Mouse (Mus musculus): ENCODE results near the gene Cldn7. TPM values are rescaled to one million over a fixed set of nuclear protein-coding genes. Genes with fewer than 3 reads are reported as not detected.
"Not testable (repeated sequence)": the region's sequence is repeated elsewhere in the genome, so short reads cannot be mapped to it uniquely, and the experiment has no call there.

The Cldn7 gene
- polyA plus RNA-seq, 1 experiment from 2014 or later: 117 TPM

DNA sequence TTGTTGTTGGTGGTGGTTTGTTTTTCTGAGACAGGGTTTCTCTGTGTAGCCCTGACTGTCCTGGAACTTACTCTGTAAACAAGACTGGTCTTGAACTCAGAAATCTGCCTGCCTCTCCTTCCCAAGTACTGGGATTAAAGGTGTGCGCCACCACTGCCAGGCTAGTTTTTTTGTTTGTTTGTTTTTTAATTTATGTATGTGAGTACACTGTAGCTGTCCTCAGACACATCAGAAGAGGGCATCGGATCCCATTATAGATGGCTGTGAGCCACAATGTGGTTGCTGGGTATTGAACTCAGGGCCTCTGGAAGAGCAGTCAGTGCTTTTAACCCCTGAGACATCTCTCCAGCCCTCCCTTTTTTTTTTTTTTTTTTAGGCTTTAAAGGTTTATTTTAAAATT is 51.6 kb downstream of the Cldn7 start:
- not testable (repeated sequence) for ATAC-seq (ENCODE audit: low FRiP score, low TSS enrichment); H3K9me3 ChIP-seq (ENCODE audit: control insufficient read depth, low read length); H3K9ac ChIP-seq (ENCODE audit: low read depth, low read length); H3K4me2 ChIP-seq (replicated peaks; ENCODE audit: low read depth, low read length); H3K27me3 ChIP-seq (ENCODE audit: control insufficient read depth, insufficient read depth, low read length); H3K27ac ChIP-seq (ENCODE audit: low read depth, low read length); H3K4me3 ChIP-seq (ENCODE audit: low read length)
- Histone ChIP-seq H3K4me1 (ENCODE audit: control insufficient read depth, insufficient read depth, low read length) (peaks cover 45% of the 10 kb centered on the region), H3K36me3 (ENCODE audit: control insufficient read depth, insufficient read depth, low read length) (peaks cover 24% of the 10 kb centered on the region)
- WGBS: 77% methylated on average over 2 of the region's 2 CpGs

DNA sequence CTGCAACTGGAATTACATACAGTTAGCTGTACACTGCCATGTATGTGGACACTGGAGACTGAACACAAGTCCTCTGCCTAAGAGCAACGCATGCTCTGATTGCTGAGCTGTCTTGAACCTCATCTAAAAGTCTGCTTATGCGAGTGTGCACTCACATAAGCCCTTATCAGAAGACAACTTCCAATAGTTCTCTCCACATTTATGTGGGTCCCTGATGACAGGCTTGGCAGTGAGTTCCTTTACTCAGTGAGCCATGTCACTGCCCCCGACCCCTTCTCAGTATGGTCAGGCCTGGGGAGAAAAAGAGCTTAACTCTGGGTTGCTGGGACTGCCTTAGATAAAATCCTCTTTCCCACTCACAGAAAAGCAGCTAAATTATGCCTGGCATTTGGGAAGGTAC is 52.1 kb downstream of the Cldn7 start, which contains the start of gene Dlg4:
TSS of gene Dlg4 (plus strand) at position 274 of the 400 bp plus-strand sequence.
- Histone ChIP-seq H3K4me2 (replicated peaks; ENCODE audit: low read depth, low read length) (peak within 1 kb of the TSS; percentile 97), H3K27ac (ENCODE audit: low read depth, low read length) (peak within 1 kb of the TSS; percentile 14; the same call in 1 of the 2 replicates), H3K9ac (ENCODE audit: low read depth, low read length) (peak within 1 kb of the TSS; percentile 18; the same call in 1 of the 2 replicates), H3K4me1 (ENCODE audit: control insufficient read depth, insufficient read depth, low read length) (peaks cover 45% of the 10 kb centered on the region), H3K9me3 (ENCODE audit: control insufficient read depth, low read length) (no peaks in the 10 kb centered on the region), H3K4me3 (ENCODE audit: low read length) (peak within 1 kb of the TSS; percentile 72), H3K36me3 (ENCODE audit: control insufficient read depth, insufficient read depth, low read length) (peaks cover 19% of the 10 kb centered on the region), H3K27me3 (ENCODE audit: control insufficient read depth, insufficient read depth, low read length) (no peaks in the 10 kb centered on the region)
- WGBS: 66% methylated on average over 3 of the region's 3 CpGs
- ATAC-seq (ENCODE audit: low FRiP score, low TSS enrichment): no peak

DNA sequence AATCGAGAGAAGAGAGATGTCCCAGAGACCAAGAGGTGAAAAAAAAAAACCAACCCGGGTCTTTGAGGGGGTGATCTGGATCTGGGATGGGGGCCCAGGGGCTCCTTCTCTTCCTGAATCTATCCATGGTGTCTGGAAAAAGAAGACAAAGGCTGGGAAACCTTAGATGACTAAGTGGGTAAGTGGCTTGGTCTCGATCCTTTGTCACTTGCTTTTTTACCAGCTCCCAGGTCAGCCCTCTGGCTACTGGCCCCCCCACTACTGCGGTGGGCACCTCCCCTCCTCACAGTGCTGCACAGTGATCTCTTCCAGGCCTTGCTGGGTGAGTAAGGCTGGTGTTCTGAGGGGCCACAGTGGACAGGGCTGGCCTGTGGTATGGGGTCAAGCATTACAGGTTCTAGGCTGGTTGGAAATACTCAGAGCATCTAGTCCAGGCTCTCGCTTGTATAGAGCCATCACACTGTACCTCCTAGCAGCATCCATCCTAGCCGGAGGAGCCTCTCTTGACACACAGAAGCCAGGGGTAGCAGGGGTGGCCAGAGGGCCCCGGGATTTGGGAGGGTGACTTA is 52.7 kb downstream of the Cldn7 start:
- H3K4me3 ChIP-seq (ENCODE audit: low read length): peak overlapping the region; percentile 72
- H3K36me3 ChIP-seq (ENCODE audit: control insufficient read depth, insufficient read depth, low read length): peaks cover 13% of the 10 kb centered on the region
- WGBS: 42% methylated on average over 7 of the region's 7 CpGs
- H3K4me1 ChIP-seq (ENCODE audit: control insufficient read depth, insufficient read depth, low read length): peaks cover 45% of the 10 kb centered on the region
- no peaks in the 10 kb centered on the region for H3K27me3 ChIP-seq (ENCODE audit: control insufficient read depth, insufficient read depth, low read length)
- ATAC-seq (ENCODE audit: low FRiP score, low TSS enrichment): no peak
- peak overlapping the region; percentile 97 for H3K4me2 ChIP-seq (replicated peaks; ENCODE audit: low read depth, low read length)
- no peaks in the 10 kb centered on the region for H3K9me3 ChIP-seq (ENCODE audit: control insufficient read depth, low read length)
- H3K9ac ChIP-seq (ENCODE audit: low read depth, low read length): peak overlapping the region; percentile 18; the same call in 1 of the 2 replicates
- peak overlapping the region; percentile 14; the same call in 1 of the 2 replicates for H3K27ac ChIP-seq (ENCODE audit: low read depth, low read length)

MicroRNAs encoded within 50 kb of the gene (microRNA counts, 519-probe panel; counts per million panel counts)
- not detected for microRNA mmu-miR-324-3p
- 3,665 counts per million, percentile 19 among the panel's probes with 10 or more counts for microRNA mmu-miR-324-5p

Small RNA genes within 50 kb of the gene (microRNA-seq; reads per million reads assigned to microRNA genes)
- gene Gm44349 (not detected), gene Mir324 (3,124 reads per million, percentile 88 among the genes with 10 or more reads in this experiment)

Other genes with a start within 250 kb of the Cldn7 start
- gene Polr2a, start 206.1 kb upstream of the Cldn7 start, polyA plus RNA-seq (2014; fragmentation: Nextera tagmentation; extraction: Ambion mirVana): 30.2 and 58.4 TPM in 2 replicates
- gene Slc35g3, start 202.8 kb upstream of the Cldn7 start, polyA plus RNA-seq (2014; fragmentation: Nextera tagmentation; extraction: Ambion mirVana): 0.23 and 0.36 TPM in 2 replicates
- 2.0 and 2.2 TPM in 2 replicates for gene Zbtb4, start 198.9 kb upstream of the Cldn7 start, polyA plus RNA-seq (2014; fragmentation: Nextera tagmentation; extraction: Ambion mirVana)
- 4.6 and 6.5 TPM in 2 replicates for gene Chrnb1, start 168.8 kb upstream of the Cldn7 start, polyA plus RNA-seq (2014; fragmentation: Nextera tagmentation; extraction: Ambion mirVana)
- 1.7 and 1.9 TPM in 2 replicates for gene Fgf11, start 162.9 kb upstream of the Cldn7 start, polyA plus RNA-seq (2014; fragmentation: Nextera tagmentation; extraction: Ambion mirVana)
- 6.4 and 7.7 TPM in 2 replicates for gene Tmem102, start 159.2 kb upstream of the Cldn7 start, polyA plus RNA-seq (2014; fragmentation: Nextera tagmentation; extraction: Ambion mirVana)
- not detected in 2 replicates for gene Gm39566, start 149.5 kb upstream of the Cldn7 start, polyA plus RNA-seq (2014; fragmentation: Nextera tagmentation; extraction: Ambion mirVana)
- gene Spem2, start 146.3 kb upstream of the Cldn7 start, polyA plus RNA-seq (2014; fragmentation: Nextera tagmentation; extraction: Ambion mirVana): not detected in 2 replicates
- 0.27 TPM in 1 of 2 replicates, not detected in the other for gene Spem1, start 142.6 kb upstream of the Cldn7 start, polyA plus RNA-seq (2014; fragmentation: Nextera tagmentation; extraction: Ambion mirVana)
- gene Nlgn2, start 127.0 kb upstream of the Cldn7 start, polyA plus RNA-seq (2014; fragmentation: Nextera tagmentation; extraction: Ambion mirVana): 7.8 and 8.5 TPM in 2 replicates
- gene Tmem256, start 126.3 kb upstream of the Cldn7 start, polyA plus RNA-seq (2014; fragmentation: Nextera tagmentation; extraction: Ambion mirVana): 354 and 512 TPM in 2 replicates
- 84.3 and 105 TPM in 2 replicates for gene Plscr3, start 118.4 kb upstream of the Cldn7 start, polyA plus RNA-seq (2014; fragmentation: Nextera tagmentation; extraction: Ambion mirVana)
- gene Tnk1, start 106.0 kb upstream of the Cldn7 start, polyA plus RNA-seq (2014; fragmentation: Nextera tagmentation; extraction: Ambion mirVana): 2.3 and 4.9 TPM in 2 replicates
- gene Tmem95, start 86.8 kb upstream of the Cldn7 start, polyA plus RNA-seq (2014; fragmentation: Nextera tagmentation; extraction: Ambion mirVana): not detected in 2 replicates
- 3.8 and 6.4 TPM in 2 replicates for gene Kctd11, start 83.4 kb upstream of the Cldn7 start, polyA plus RNA-seq (2014; fragmentation: Nextera tagmentation; extraction: Ambion mirVana)
- 0.20 and 0.28 TPM in 2 replicates for gene Acap1, start 69.2 kb upstream of the Cldn7 start, polyA plus RNA-seq (2014; fragmentation: Nextera tagmentation; extraction: Ambion mirVana)
- gene 2810408A11Rik, start 63.8 kb upstream of the Cldn7 start, polyA plus RNA-seq (2014; fragmentation: Nextera tagmentation; extraction: Ambion mirVana): 12.4 and 15.1 TPM in 2 replicates
- 13.0 and 16.3 TPM in 2 replicates for gene Neurl4, start 63.7 kb upstream of the Cldn7 start, polyA plus RNA-seq (2014; fragmentation: Nextera tagmentation; extraction: Ambion mirVana)
- gene Gps2, start 50.9 kb upstream of the Cldn7 start, polyA plus RNA-seq (2014; fragmentation: Nextera tagmentation; extraction: Ambion mirVana): 73.4 and 82.0 TPM in 2 replicates
- gene Eif5a, start 42.8 kb upstream of the Cldn7 start, polyA plus RNA-seq (2014; fragmentation: Nextera tagmentation; extraction: Ambion mirVana): 2,108 and 2,169 TPM in 2 replicates
- gene Ybx2, start 29.0 kb upstream of the Cldn7 start, polyA plus RNA-seq (2014; fragmentation: Nextera tagmentation; extraction: Ambion mirVana): 10.1 and 10.7 TPM in 2 replicates
- 11.7 and 14.1 TPM in 2 replicates for gene Slc2a4, start 16.6 kb upstream of the Cldn7 start, polyA plus RNA-seq (2014; fragmentation: Nextera tagmentation; extraction: Ambion mirVana)
- gene Ctdnep1, start 16.4 kb downstream of the Cldn7 start, polyA plus RNA-seq (2014; fragmentation: Nextera tagmentation; extraction: Ambion mirVana): 34.5 and 50.1 TPM in 2 replicates
- gene Elp5, start 17.7 kb downstream of the Cldn7 start, polyA plus RNA-seq (2014; fragmentation: Nextera tagmentation; extraction: Ambion mirVana): 117 and 141 TPM in 2 replicates
- gene Gabarap, start 26.4 kb downstream of the Cldn7 start, polyA plus RNA-seq (2014; fragmentation: Nextera tagmentation; extraction: Ambion mirVana): 426 and 499 TPM in 2 replicates
- 48.5 and 63.1 TPM in 2 replicates for gene Phf23, start 31.0 kb downstream of the Cldn7 start, polyA plus RNA-seq (2014; fragmentation: Nextera tagmentation; extraction: Ambion mirVana)
- gene Dvl2, start 35.8 kb downstream of the Cldn7 start, polyA plus RNA-seq (2014; fragmentation: Nextera tagmentation; extraction: Ambion mirVana): 28.2 and 34.9 TPM in 2 replicates
- gene Acadvl, start 50.6 kb downstream of the Cldn7 start, polyA plus RNA-seq (2014; fragmentation: Nextera tagmentation; extraction: Ambion mirVana): 41.1 and 58.4 TPM in 2 replicates
- gene Dlg4, start 52.2 kb downstream of the Cldn7 start, polyA plus RNA-seq (2014; fragmentation: Nextera tagmentation; extraction: Ambion mirVana): 13.2 and 16.4 TPM in 2 replicates
- 2.0 and 2.4 TPM in 2 replicates for gene Asgr1, start 89.3 kb downstream of the Cldn7 start, polyA plus RNA-seq (2014; fragmentation: Nextera tagmentation; extraction: Ambion mirVana)
- not detected in 2 replicates for gene Asgr2, start 127.9 kb downstream of the Cldn7 start, polyA plus RNA-seq (2014; fragmentation: Nextera tagmentation; extraction: Ambion mirVana)
- gene Mgl2, start 165.6 kb downstream of the Cldn7 start, polyA plus RNA-seq (2014; fragmentation: Nextera tagmentation; extraction: Ambion mirVana): 0.60 TPM in 1 of 2 replicates, not detected in the other
- 0.57 and 0.74 TPM in 2 replicates for gene Clec10a, start 191.4 kb downstream of the Cldn7 start, polyA plus RNA-seq (2014; fragmentation: Nextera tagmentation; extraction: Ambion mirVana)
- 3.0 and 3.5 TPM in 2 replicates for gene Slc16a11, start 248.0 kb downstream of the Cldn7 start, polyA plus RNA-seq (2014; fragmentation: Nextera tagmentation; extraction: Ambion mirVana)

All from kidney, embryonic 14.5 days (tissue).